Mouse (Mus musculus): ENCODE data around the gene Atn1.

- TF ChIP-seq CTCF (conservative IDR thresholded peaks at IDR 0.05; ENCODE audit: insufficient read depth, insufficient read length, low read depth, low read length) (peak; percentile 70), POLR2A (IDR thresholded peaks at IDR 0.05; ENCODE audit: low read depth, low read length) (peak; percentile 72)
Observed at GRCm38 (mm10) chr6:124745490-124746295, 10.6 kb downstream of the Atn1 start.
